Mouse (Mus musculus) MEL (cell line): ENCODE measurements around the gene Copz2. TPM values are rescaled to one million over a fixed set of nuclear protein-coding genes. Genes with fewer than 3 reads are reported as not detected.

Experiments used
- DNase-seq: peaks from one replicate; pipeline ENCODE4 v3.0.0; 2011; ENCODE audit warnings: low read depth, low spot score
- H3K27ac ChIP-seq: 2 replicates; pipeline ENCODE4 v1.5.1; 2012; ENCODE audit warnings: low read depth, mild to moderate bottlenecking, control low read depth, low read length, moderate library complexity; ENCODE audit not compliant: control insufficient read depth
- H3K27me3 ChIP-seq, 2 experiments: fragments of 150-350 bp in 1 of 2; sonication (generic) in 1 of 2; 2 replicates each; pipeline ENCODE4 v1.6.1; 2012; ENCODE audit warnings: low read length in 2 of 2, mild to moderate bottlenecking in 2 of 2, improper control_type of control experiment in 1 of 2, moderate library complexity in 1 of 2; ENCODE audit not compliant: insufficient read depth in 2 of 2, control insufficient read depth in 1 of 2
- H3K36me3 ChIP-seq, 2 experiments: 2 replicates each; pipeline ENCODE4 v1.6.1; 2012 to 2014; ENCODE audit warnings: low read length in 2 of 2, improper control_type of control experiment in 1 of 2, inconsistent platforms in 1 of 2, mild to moderate bottlenecking in 1 of 2; ENCODE audit not compliant: insufficient read depth in 2 of 2, control insufficient read depth in 1 of 2
- H3K4me1 ChIP-seq, 2 experiments: fragments of 150-350 bp in 1 of 2; sonication (generic) in 1 of 2; 2 replicates each; pipeline ENCODE4 v1.6.1; 2012; ENCODE audit warnings: low read length in 2 of 2, improper control_type of control experiment in 1 of 2, mild to moderate bottlenecking in 1 of 2; ENCODE audit not compliant: insufficient read depth in 2 of 2, control insufficient read depth in 1 of 2
- H3K4me3 ChIP-seq, 2 experiments: fragments of 150-350 bp in 1 of 2; sonication (generic) in 1 of 2; 2 replicates each; pipeline ENCODE4 v1.5.1; 2012; ENCODE audit warnings: low read depth in 2 of 2, low read length in 2 of 2, mild to moderate bottlenecking in 2 of 2, moderate library complexity in 2 of 2, control low read depth in 1 of 2, improper control_type of control experiment in 1 of 2; ENCODE audit not compliant: control insufficient read depth in 1 of 2, insufficient read depth in 1 of 2
- H3K79me2 ChIP-seq: 2 replicates; pipeline ENCODE4 v1.6.1; 2012; ENCODE audit warnings: mild to moderate bottlenecking, low read length, moderate library complexity; ENCODE audit not compliant: control insufficient read depth, poor library complexity, insufficient read depth
- H3K9ac ChIP-seq: 2 replicates; pipeline ENCODE4 v1.6.1; 2012; ENCODE audit warnings: low read depth, mild to moderate bottlenecking, control low read depth, low read length, moderate library complexity; ENCODE audit not compliant: control insufficient read depth, poor library complexity, severe bottlenecking
- H3K9me3 ChIP-seq: fragments of 150-350 bp; sonication (generic); replicated peaks from 2 replicates; pipeline ENCODE4 v1.6.1; 2012; ENCODE audit warnings: mild to moderate bottlenecking, low read length, improper control_type of control experiment, moderate library complexity; ENCODE audit not compliant: insufficient read depth
- CHD2 ChIP-seq: IDR thresholded peaks from 2 replicates; pipeline ENCODE4 v1.6.1; 2011; ENCODE audit warnings: low read length, improper control_type of control experiment
- EP300 ChIP-seq, 2 experiments: IDR thresholded peaks; 2 replicates each; pipeline ENCODE4 v1.6.1; 2011; ENCODE audit warnings: improper control_type of control experiment in 2 of 2, low read length in 2 of 2, low read depth in 1 of 2, mild to moderate bottlenecking in 1 of 2
- ETS1 ChIP-seq: IDR thresholded peaks from 2 replicates; pipeline ENCODE4 v1.6.1; 2012; ENCODE audit warnings: low read depth, mild to moderate bottlenecking, inconsistent platforms, low read length, improper control_type of control experiment, moderate library complexity
- GABPA ChIP-seq: IDR thresholded peaks from 2 replicates; pipeline ENCODE4 v1.6.1; 2012; ENCODE audit warnings: low read depth, mild to moderate bottlenecking, inconsistent platforms, low read length, improper control_type of control experiment, moderate library complexity
- JUND ChIP-seq: IDR thresholded peaks from 2 replicates; pipeline ENCODE4 v1.6.1; 2011; ENCODE audit warnings: low read depth, mild to moderate bottlenecking, improper control_type of control experiment, low read length
- MAZ ChIP-seq: IDR thresholded peaks from 2 replicates; pipeline ENCODE4 v1.6.1; 2012; ENCODE audit warnings: low read depth, mild to moderate bottlenecking, inconsistent platforms, low read length, improper control_type of control experiment
- MEF2A ChIP-seq: IDR thresholded peaks from 2 replicates; pipeline ENCODE4 v1.6.1; 2014; ENCODE audit warnings: low read depth, mild to moderate bottlenecking, inconsistent platforms, low read length, improper control_type of control experiment; ENCODE audit not compliant: poor library complexity, insufficient replicate concordance, severe bottlenecking; ENCODE audit errors: extremely low read depth
- MYB ChIP-seq: IDR thresholded peaks from 2 replicates; pipeline ENCODE4 v1.6.1; 2011; ENCODE audit warnings: mild to moderate bottlenecking, low read depth, low read length, improper control_type of control experiment
- NRF1 ChIP-seq: IDR thresholded peaks from 2 replicates; pipeline ENCODE4 v1.6.1; 2014; ENCODE audit warnings: low read depth, mild to moderate bottlenecking, inconsistent platforms, low read length, improper control_type of control experiment, moderate library complexity; ENCODE audit not compliant: poor library complexity, insufficient read depth, severe bottlenecking
- POLR2AphosphoS5 ChIP-seq: IDR thresholded peaks from 2 replicates; pipeline ENCODE4 v1.6.1; 2012; ENCODE audit warnings: low read depth, borderline replicate concordance, mild to moderate bottlenecking, inconsistent platforms, low read length, moderate library complexity, mixed read lengths
- RCOR1 ChIP-seq: IDR thresholded peaks from 2 replicates; pipeline ENCODE4 v1.6.1; 2012; ENCODE audit warnings: low read depth, mild to moderate bottlenecking, inconsistent platforms, low read length, improper control_type of control experiment
- SIN3A ChIP-seq: IDR thresholded peaks from 2 replicates; pipeline ENCODE4 v1.6.1; 2012; ENCODE audit warnings: low read length, improper control_type of control experiment, inconsistent platforms
- UBTF ChIP-seq: IDR thresholded peaks from 2 replicates; pipeline ENCODE4 v1.6.1; 2012; ENCODE audit warnings: low read depth, mild to moderate bottlenecking, inconsistent platforms, low read length, improper control_type of control experiment, moderate library complexity, borderline replicate concordance; ENCODE audit not compliant: insufficient read depth
- ZMIZ1 ChIP-seq: IDR thresholded peaks from 2 replicates; pipeline ENCODE4 v1.6.1; 2012; ENCODE audit warnings: low read depth, mild to moderate bottlenecking, inconsistent platforms, low read length, improper control_type of control experiment, moderate library complexity
- polyA plus RNA-seq, 2 experiments: library from polyadenylated mRNA; stranded (reverse) in 1 of 2; unstranded in 1 of 2; fragments of >175 nt in 1 of 2; fragments of >200 nt in 1 of 2; gene quantifications; 2 replicates each; pipeline versions ENCODE4 v1.2.1 to v1.2.4; 2012; ENCODE audit warnings: low replicate concordance in 2 of 2, low read depth in 1 of 2; ENCODE audit not compliant: insufficient read length in 2 of 2, insufficient read depth in 1 of 2, missing spikeins in 1 of 2
- total RNA-seq: library from RNA; depleted of rRNA; stranded (reverse); fragments of 300-350 nt; gene quantifications from 2 replicates; pipeline ENCODE4 v1.2.3, GENCODE M21; 2012

The Copz2 gene
- total and polyA plus RNA-seq, 3 experiments, result 2.1 to 6.3 TPM; not detected in 1

- no peaks in the 10 kb centered on the region for H3K27me3 ChIP-seq
- TF ChIP-seq JUND, result no peak
- TF ChIP-seq SIN3A, result peak; percentile 32; the same call in 1 of the 2 replicates
- TF ChIP-seq, all 39 proteins: peak for 1
- 0 out of 2 replicates have a peak overlapping the region, but pooled peaks have one; percentile 13 for H3K9ac ChIP-seq
- H3K4me3 ChIP-seq, result no peak overlapping the region
- peak; percentile 56 for DNase-seq
- peaks cover 69% of the 10 kb centered on the region for H3K79me2 ChIP-seq
- peaks cover 36 to 58% of the 10 kb centered on the region in 2 experiments for H3K36me3 ChIP-seq
- H3K9me3 ChIP-seq, result no peaks in the 10 kb centered on the region
- no peak overlapping the region; the same call in 1 of the 2 replicates for H3K27ac ChIP-seq
- peaks cover 25 to 55% of the 10 kb centered on the region in 2 experiments for H3K4me1 ChIP-seq
These were observed 24.7 kb upstream of the Copz2 start for GRCm38 (mm10) chr11:96824783-96825495.

GRCm38 (mm10) chr11:96826481-96826880 lies 23.2 kb upstream of the Copz2 start:
- peaks cover 20 to 60% of the 10 kb centered on the region in 2 experiments for H3K36me3 ChIP-seq
- H3K9me3 ChIP-seq, result no peaks in the 10 kb centered on the region
- no peak for DNase-seq
- no peak overlapping the region for H3K9ac ChIP-seq
- peaks cover 28 to 56% of the 10 kb centered on the region in 2 experiments for H3K4me1 ChIP-seq
- H3K27ac ChIP-seq, result no peak overlapping the region
- no peak overlapping the region for H3K4me3 ChIP-seq
- H3K79me2 ChIP-seq, result peaks cover 72% of the 10 kb centered on the region
- TF ChIP-seq RCOR1 (no peak), GABPA (no peak), POLR2AphosphoS5 (no peak), JUND (no peak), ETS1 (no peak), MYB (no peak), CHD2 (no peak)
- TF ChIP-seq, all 39 proteins: peak for 0
- H3K27me3 ChIP-seq, result no peaks in the 10 kb centered on the region

GRCm38 (mm10) chr11:96827062-96827581 lies 22.5 kb upstream of the Copz2 start:
- peaks cover 71% of the 10 kb centered on the region for H3K79me2 ChIP-seq
- H3K4me1 ChIP-seq, result peaks cover 23 to 57% of the 10 kb centered on the region in 2 experiments
- DNase-seq, result no peak
- H3K9me3 ChIP-seq, result no peaks in the 10 kb centered on the region
- H3K9ac ChIP-seq, result 0 out of 2 replicates have a peak overlapping the region, but pooled peaks have one; percentile 7
- H3K27me3 ChIP-seq, result no peaks in the 10 kb centered on the region
- no peak overlapping the region for H3K27ac ChIP-seq
- H3K4me3 ChIP-seq, result no peak overlapping the region
- H3K36me3 ChIP-seq, result peaks cover 14 to 63% of the 10 kb centered on the region in 2 experiments
- TF ChIP-seq JUND (no peak), MYB (no peak), NRF1 (no peak), UBTF (no peak), MEF2A (no peak), ZMIZ1 (no peak), MAZ (no peak), EP300 (IDR thresholded peaks at IDR 0.05; ENCODE audit: low read depth in 1 of 2, low read length in 2 of 2) (no peak)
